Mouse (Mus musculus) MEL (cell line): ENCODE results near the gene H2-DMb1. TPM values are rescaled to one million over a fixed set of nuclear protein-coding genes. Genes with fewer than 3 reads are reported as not detected.

Source experiments
- DNase-seq: peaks from one replicate; pipeline ENCODE4 v3.0.0; 2011; ENCODE audit warnings: low read depth, low spot score
- H3K27ac ChIP-seq: 2 replicates; pipeline ENCODE4 v1.5.1; 2012; ENCODE audit warnings: low read depth, mild to moderate bottlenecking, control low read depth, low read length, moderate library complexity; ENCODE audit not compliant: control insufficient read depth
- H3K27me3 ChIP-seq, 2 experiments: fragments of 150-350 bp in 1 of 2; sonication (generic) in 1 of 2; 2 replicates each; pipeline ENCODE4 v1.6.1; 2012; ENCODE audit warnings: low read length in 2 of 2, mild to moderate bottlenecking in 2 of 2, improper control_type of control experiment in 1 of 2, moderate library complexity in 1 of 2; ENCODE audit not compliant: insufficient read depth in 2 of 2, control insufficient read depth in 1 of 2
- H3K36me3 ChIP-seq, 2 experiments: 2 replicates each; pipeline ENCODE4 v1.6.1; 2012 to 2014; ENCODE audit warnings: low read length in 2 of 2, improper control_type of control experiment in 1 of 2, inconsistent platforms in 1 of 2, mild to moderate bottlenecking in 1 of 2; ENCODE audit not compliant: insufficient read depth in 2 of 2, control insufficient read depth in 1 of 2
- H3K4me1 ChIP-seq, 2 experiments: fragments of 150-350 bp in 1 of 2; sonication (generic) in 1 of 2; 2 replicates each; pipeline ENCODE4 v1.6.1; 2012; ENCODE audit warnings: low read length in 2 of 2, improper control_type of control experiment in 1 of 2, mild to moderate bottlenecking in 1 of 2; ENCODE audit not compliant: insufficient read depth in 2 of 2, control insufficient read depth in 1 of 2
- H3K4me3 ChIP-seq, 2 experiments: fragments of 150-350 bp in 1 of 2; sonication (generic) in 1 of 2; 2 replicates each; pipeline ENCODE4 v1.5.1; 2012; ENCODE audit warnings: low read depth in 2 of 2, low read length in 2 of 2, mild to moderate bottlenecking in 2 of 2, moderate library complexity in 2 of 2, control low read depth in 1 of 2, improper control_type of control experiment in 1 of 2; ENCODE audit not compliant: control insufficient read depth in 1 of 2, insufficient read depth in 1 of 2
- H3K79me2 ChIP-seq: 2 replicates; pipeline ENCODE4 v1.6.1; 2012; ENCODE audit warnings: mild to moderate bottlenecking, low read length, moderate library complexity; ENCODE audit not compliant: control insufficient read depth, poor library complexity, insufficient read depth
- H3K9ac ChIP-seq: 2 replicates; pipeline ENCODE4 v1.6.1; 2012; ENCODE audit warnings: low read depth, mild to moderate bottlenecking, control low read depth, low read length, moderate library complexity; ENCODE audit not compliant: control insufficient read depth, poor library complexity, severe bottlenecking
- H3K9me3 ChIP-seq: fragments of 150-350 bp; sonication (generic); replicated peaks from 2 replicates; pipeline ENCODE4 v1.6.1; 2012; ENCODE audit warnings: mild to moderate bottlenecking, low read length, improper control_type of control experiment, moderate library complexity; ENCODE audit not compliant: insufficient read depth
- BHLHE40 ChIP-seq: IDR thresholded peaks from 2 replicates; pipeline ENCODE4 v1.6.1; 2012; ENCODE audit warnings: low read depth, mild to moderate bottlenecking, inconsistent platforms, low read length, improper control_type of control experiment, borderline replicate concordance
- CTCF ChIP-seq, 3 experiments: IDR thresholded peaks in 2 of 3; conservative IDR thresholded peaks in 1 of 3; 2 replicates each; pipeline ENCODE4 v1.5.1; 2011 to 2012; ENCODE audit warnings: low read length in 3 of 3, low read depth in 2 of 3, mild to moderate bottlenecking in 2 of 3, improper control_type of control experiment in 1 of 3, inconsistent platforms in 1 of 3, mixed read lengths in 1 of 3, moderate library complexity in 1 of 3; ENCODE audit not compliant: control insufficient read depth in 1 of 3, insufficient read depth in 1 of 3, poor library complexity in 1 of 3, severe bottlenecking in 1 of 3
- E2F4 ChIP-seq: IDR thresholded peaks from 2 replicates; pipeline ENCODE4 v1.6.1; 2011; ENCODE audit warnings: low read depth, low read length, improper control_type of control experiment, borderline replicate concordance
- ELF1 ChIP-seq: IDR thresholded peaks from 2 replicates; pipeline ENCODE4 v1.6.1; 2014; ENCODE audit warnings: low read depth, mild to moderate bottlenecking, inconsistent platforms, low read length, improper control_type of control experiment, moderate library complexity
- EP300 ChIP-seq, 2 experiments: IDR thresholded peaks; 2 replicates each; pipeline ENCODE4 v1.6.1; 2011; ENCODE audit warnings: improper control_type of control experiment in 2 of 2, low read length in 2 of 2, low read depth in 1 of 2, mild to moderate bottlenecking in 1 of 2
- GABPA ChIP-seq: IDR thresholded peaks from 2 replicates; pipeline ENCODE4 v1.6.1; 2012; ENCODE audit warnings: low read depth, mild to moderate bottlenecking, inconsistent platforms, low read length, improper control_type of control experiment, moderate library complexity
- HCFC1 ChIP-seq: IDR thresholded peaks from 2 replicates; pipeline ENCODE4 v1.6.1; 2012; ENCODE audit warnings: low read depth, mild to moderate bottlenecking, inconsistent platforms, low read length, improper control_type of control experiment, moderate library complexity
- MAFK ChIP-seq: IDR thresholded peaks from 2 replicates; pipeline ENCODE4 v1.6.1; 2011; ENCODE audit warnings: low read depth, mild to moderate bottlenecking, low read length, improper control_type of control experiment, borderline replicate concordance
- MAZ ChIP-seq: IDR thresholded peaks from 2 replicates; pipeline ENCODE4 v1.6.1; 2012; ENCODE audit warnings: low read depth, mild to moderate bottlenecking, inconsistent platforms, low read length, improper control_type of control experiment
- MEF2A ChIP-seq: IDR thresholded peaks from 2 replicates; pipeline ENCODE4 v1.6.1; 2014; ENCODE audit warnings: low read depth, mild to moderate bottlenecking, inconsistent platforms, low read length, improper control_type of control experiment; ENCODE audit not compliant: poor library complexity, insufficient replicate concordance, severe bottlenecking; ENCODE audit errors: extremely low read depth
- MXI1 ChIP-seq: IDR thresholded peaks from 2 replicates; pipeline ENCODE4 v1.6.1; 2011; ENCODE audit warnings: mild to moderate bottlenecking, low read depth, low read length, improper control_type of control experiment
- MYB ChIP-seq: IDR thresholded peaks from 2 replicates; pipeline ENCODE4 v1.6.1; 2011; ENCODE audit warnings: mild to moderate bottlenecking, low read depth, low read length, improper control_type of control experiment
- MYC ChIP-seq: IDR thresholded peaks from 2 replicates; pipeline ENCODE4 v1.6.1; 2011; ENCODE audit warnings: low read depth, mild to moderate bottlenecking, low read length, improper control_type of control experiment, moderate library complexity
- NELFE ChIP-seq: IDR thresholded peaks from 2 replicates; pipeline ENCODE4 v1.6.1; 2011; ENCODE audit warnings: low read depth, low read length, improper control_type of control experiment
- POLR2A ChIP-seq, 2 experiments: IDR thresholded peaks; 2 replicates each; pipeline ENCODE4 v1.6.1; 2011 to 2012; ENCODE audit warnings: low read length in 2 of 2, mild to moderate bottlenecking in 2 of 2, control low read depth in 1 of 2, improper control_type of control experiment in 1 of 2, low read depth in 1 of 2, moderate library complexity in 1 of 2; ENCODE audit not compliant: control insufficient read depth in 1 of 2, insufficient read depth in 1 of 2, poor library complexity in 1 of 2
- POLR2AphosphoS2 ChIP-seq: IDR thresholded peaks from 2 replicates; pipeline ENCODE4 v1.6.1; 2011; ENCODE audit warnings: low read length, improper control_type of control experiment
- POLR2AphosphoS5 ChIP-seq: IDR thresholded peaks from 2 replicates; pipeline ENCODE4 v1.6.1; 2012; ENCODE audit warnings: low read depth, borderline replicate concordance, mild to moderate bottlenecking, inconsistent platforms, low read length, moderate library complexity, mixed read lengths
- RCOR1 ChIP-seq: IDR thresholded peaks from 2 replicates; pipeline ENCODE4 v1.6.1; 2012; ENCODE audit warnings: low read depth, mild to moderate bottlenecking, inconsistent platforms, low read length, improper control_type of control experiment
- SMC3 ChIP-seq: IDR thresholded peaks from 2 replicates; pipeline ENCODE4 v1.6.1; 2011; ENCODE audit warnings: low read depth, low read length, improper control_type of control experiment
- TAL1 ChIP-seq: IDR thresholded peaks from 2 replicates; pipeline ENCODE4 v1.6.1; 2012; ENCODE audit warnings: mild to moderate bottlenecking, inconsistent platforms, low read length, moderate library complexity, mixed read lengths
- USF1 ChIP-seq: IDR thresholded peaks from 2 replicates; pipeline ENCODE4 v1.6.1; 2014; ENCODE audit warnings: low read depth, mild to moderate bottlenecking, inconsistent platforms, low read length, improper control_type of control experiment, moderate library complexity
- ZMIZ1 ChIP-seq: IDR thresholded peaks from 2 replicates; pipeline ENCODE4 v1.6.1; 2012; ENCODE audit warnings: low read depth, mild to moderate bottlenecking, inconsistent platforms, low read length, improper control_type of control experiment, moderate library complexity
- polyA plus RNA-seq, 2 experiments: library from polyadenylated mRNA; stranded (reverse) in 1 of 2; unstranded in 1 of 2; fragments of >175 nt in 1 of 2; fragments of >200 nt in 1 of 2; gene quantifications; 2 replicates each; pipeline versions ENCODE4 v1.2.1 to v1.2.4; 2012; ENCODE audit warnings: low replicate concordance in 2 of 2, low read depth in 1 of 2; ENCODE audit not compliant: insufficient read length in 2 of 2, insufficient read depth in 1 of 2, missing spikeins in 1 of 2
- total RNA-seq: library from RNA; depleted of rRNA; stranded (reverse); fragments of 300-350 nt; gene quantifications from 2 replicates; pipeline ENCODE4 v1.2.3, GENCODE M21; 2012

The H2-DMb1 gene
- total and polyA plus RNA-seq, 3 experiments, result 0.67 TPM; not detected in 2

DNA sequence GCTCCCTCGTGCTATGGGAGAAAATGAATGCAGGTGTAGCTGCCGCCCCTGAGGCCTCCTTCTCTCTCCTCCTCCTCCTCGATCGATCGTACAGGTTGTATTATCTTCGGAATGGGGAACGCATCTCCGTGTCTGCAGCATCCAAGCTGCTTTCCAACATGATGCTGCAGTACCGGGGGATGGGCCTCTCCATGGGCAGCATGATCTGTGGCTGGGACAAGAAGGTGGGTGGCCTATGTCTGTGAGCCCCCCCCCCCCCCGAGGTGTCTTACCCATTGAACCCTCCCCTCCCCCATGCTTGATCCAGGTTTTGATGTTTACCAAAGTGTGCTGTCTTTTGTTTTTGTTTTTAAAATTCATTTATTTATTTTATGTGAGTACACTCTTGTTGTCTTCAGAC is 47.2 kb downstream of the H2-DMb1 start:
- H3K9me3 ChIP-seq, result no peaks in the 10 kb centered on the region
- TF ChIP-seq NELFE (no peak), MAFK (no peak), MXI1 (no peak), BHLHE40 (no peak), HCFC1 (no peak), EP300 (IDR thresholded peaks at IDR 0.05; ENCODE audit: low read depth in 1 of 2, low read length in 2 of 2) (no peak), ELF1 (no peak), MYC (no peak), E2F4 (no peak)
- H3K79me2 ChIP-seq, result peaks cover 23% of the 10 kb centered on the region
- peaks cover 13 to 15% of the 10 kb centered on the region in 2 experiments for H3K4me1 ChIP-seq
- no peak overlapping the region for H3K4me3 ChIP-seq
- H3K9ac ChIP-seq, result no peak overlapping the region
- DNase-seq, result no peak
- no peaks in the 10 kb centered on the region for H3K27me3 ChIP-seq
- H3K36me3 ChIP-seq, result peaks cover 0 to 5% of the 10 kb centered on the region in 2 experiments; a peak in 1 of 4 replicates
- no peak overlapping the region for H3K27ac ChIP-seq

DNA sequence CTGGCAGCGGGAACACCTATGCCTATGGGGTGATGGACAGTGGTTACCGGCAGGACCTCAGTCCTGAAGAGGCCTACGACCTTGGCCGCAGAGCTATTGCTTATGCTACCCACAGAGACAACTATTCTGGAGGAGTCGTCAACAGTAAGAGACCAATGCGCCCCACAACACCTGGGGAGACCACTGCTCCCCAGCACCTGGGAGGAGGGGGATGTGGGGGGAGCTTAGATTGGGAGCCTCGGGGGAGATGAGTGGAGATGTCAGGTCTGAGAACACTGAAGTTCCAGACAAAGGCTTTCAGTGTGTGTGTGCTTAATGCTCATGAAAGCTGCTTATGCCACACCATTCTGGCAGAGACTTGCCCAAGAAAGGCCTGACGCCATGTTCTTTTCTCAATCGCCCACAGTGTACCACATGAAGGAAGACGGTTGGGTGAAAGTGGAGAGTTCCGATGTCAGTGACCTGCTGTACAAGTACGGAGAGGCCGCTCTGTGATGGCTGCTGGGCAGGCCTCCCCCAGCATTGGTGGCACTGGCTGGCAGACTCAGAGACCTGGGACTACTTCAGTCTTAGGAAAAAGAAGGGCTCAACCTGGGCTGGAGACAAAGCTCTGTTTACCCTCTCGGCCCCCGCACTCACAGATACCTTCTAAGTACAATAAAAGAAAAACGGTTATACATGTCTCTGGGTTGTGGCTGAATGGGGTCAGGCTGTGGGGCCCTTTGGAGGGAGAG is 48.1 kb downstream of the H2-DMb1 start:
- H3K27ac ChIP-seq, result no peak overlapping the region
- no peaks in the 10 kb centered on the region for H3K9me3 ChIP-seq
- no peak for DNase-seq
- H3K4me3 ChIP-seq, result no peak overlapping the region
- H3K36me3 ChIP-seq, result peaks cover 0 to 4% of the 10 kb centered on the region in 2 experiments; a peak in 1 of 4 replicates
- peaks cover 12 to 13% of the 10 kb centered on the region in 2 experiments for H3K4me1 ChIP-seq
- no peak for TF ChIP-seq CTCF (IDR thresholded peaks at IDR 0.05 in 2 of 3, conservative IDR thresholded peaks at IDR 0.05 in 1 of 3; ENCODE audit: control insufficient read depth in 1 of 3, insufficient read depth in 1 of 3, low read depth in 2 of 3, low read length in 3 of 3, poor library complexity in 1 of 3, severe bottlenecking in 1 of 3)
- no peak for TF ChIP-seq USF1
- no peak for TF ChIP-seq MXI1
- TF ChIP-seq BHLHE40, result no peak
- TF ChIP-seq ELF1, result no peak
- no peak for TF ChIP-seq MEF2A
- no peak for TF ChIP-seq RCOR1
- no peak for TF ChIP-seq MAZ
- no peak for TF ChIP-seq MYB
- no peak for TF ChIP-seq SMC3
- no peak for TF ChIP-seq MAFK
- no peak for TF ChIP-seq POLR2AphosphoS2
- no peak for TF ChIP-seq POLR2AphosphoS5
- TF ChIP-seq POLR2A (IDR thresholded peaks at IDR 0.05; ENCODE audit: control insufficient read depth in 1 of 2, insufficient read depth in 1 of 2, low read depth in 1 of 2, low read length in 2 of 2, poor library complexity in 1 of 2), result no peak
- no peak for TF ChIP-seq TAL1
- TF ChIP-seq ZMIZ1, result no peak
- no peak for TF ChIP-seq GABPA
- no peaks in the 10 kb centered on the region for H3K27me3 ChIP-seq
- H3K9ac ChIP-seq, result no peak overlapping the region
- peaks cover 28% of the 10 kb centered on the region for H3K79me2 ChIP-seq
